Mouse (Mus musculus) neural tube, embryonic 10.5 days (tissue): Measurements from ENCODE around the gene Plekhg1.

Experiments used
- DNase-seq: peaks from one replicate; pipeline ENCODE4 v3.0.0-alpha.2; 2017; ENCODE audit warnings: low spot score; ENCODE audit errors: extremely low spot score

The Plekhg1 gene

DNA sequence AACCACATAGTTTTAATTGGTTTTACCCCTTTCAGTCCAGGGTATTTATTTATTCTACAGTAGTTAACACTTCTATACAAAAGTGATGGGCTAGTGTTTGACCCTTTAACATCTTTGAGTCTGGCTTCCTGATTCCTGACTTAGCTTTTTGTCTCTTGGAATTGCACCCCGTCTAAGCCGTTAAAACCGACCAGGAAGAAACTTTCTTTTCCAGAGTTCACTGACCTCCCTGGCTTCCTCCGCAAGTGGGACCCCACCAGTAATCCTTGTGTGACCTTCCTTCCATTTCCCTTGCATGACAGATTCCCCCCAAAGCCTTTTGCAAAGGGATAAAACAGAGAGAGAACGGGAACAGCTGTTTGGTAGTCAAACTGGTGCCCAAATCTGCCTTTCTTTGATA is 1.6 kb downstream of the Plekhg1 start:
- DNase-seq: no peak

DNA sequence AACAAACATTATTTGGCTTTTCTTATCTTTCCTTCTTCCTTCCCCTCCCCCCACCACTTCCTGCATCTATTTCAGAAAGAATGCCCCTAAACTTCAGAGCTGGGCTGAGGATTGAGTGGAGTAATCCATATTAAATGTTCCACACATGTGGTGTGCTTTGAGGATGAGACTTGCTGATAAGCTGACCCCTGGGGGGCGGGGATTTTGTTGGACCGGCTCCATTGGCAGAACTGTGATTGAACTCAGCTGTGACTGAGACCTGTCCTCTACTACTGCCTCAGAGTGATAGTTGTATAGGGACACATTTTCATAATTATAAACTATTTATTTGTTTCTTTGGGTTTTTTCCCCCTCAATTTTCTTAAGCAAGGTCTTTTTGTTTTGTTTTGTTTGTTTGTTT is 2.9 kb downstream of the Plekhg1 start:
- no peak for DNase-seq

DNA sequence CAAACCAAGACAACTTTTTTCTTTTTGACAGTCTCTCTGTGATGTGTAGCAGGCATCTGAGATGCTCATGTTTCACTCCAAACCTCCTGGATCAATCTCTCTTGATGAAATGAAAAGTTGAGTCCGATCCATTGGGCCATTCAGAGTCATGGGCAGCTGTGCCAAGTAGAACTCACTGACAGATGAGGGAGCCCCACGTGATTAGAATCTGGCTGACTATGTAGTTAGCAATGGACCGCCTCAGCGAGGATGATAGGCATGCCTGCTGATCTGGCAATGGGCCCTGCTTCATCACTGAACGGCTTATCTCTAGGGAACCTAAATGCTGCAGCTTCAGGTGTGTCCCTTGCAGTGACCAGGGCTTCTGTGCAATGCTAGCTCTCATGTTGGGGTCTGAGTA is 3.7 kb downstream of the Plekhg1 start:
- DNase-seq: no peak

DNA sequence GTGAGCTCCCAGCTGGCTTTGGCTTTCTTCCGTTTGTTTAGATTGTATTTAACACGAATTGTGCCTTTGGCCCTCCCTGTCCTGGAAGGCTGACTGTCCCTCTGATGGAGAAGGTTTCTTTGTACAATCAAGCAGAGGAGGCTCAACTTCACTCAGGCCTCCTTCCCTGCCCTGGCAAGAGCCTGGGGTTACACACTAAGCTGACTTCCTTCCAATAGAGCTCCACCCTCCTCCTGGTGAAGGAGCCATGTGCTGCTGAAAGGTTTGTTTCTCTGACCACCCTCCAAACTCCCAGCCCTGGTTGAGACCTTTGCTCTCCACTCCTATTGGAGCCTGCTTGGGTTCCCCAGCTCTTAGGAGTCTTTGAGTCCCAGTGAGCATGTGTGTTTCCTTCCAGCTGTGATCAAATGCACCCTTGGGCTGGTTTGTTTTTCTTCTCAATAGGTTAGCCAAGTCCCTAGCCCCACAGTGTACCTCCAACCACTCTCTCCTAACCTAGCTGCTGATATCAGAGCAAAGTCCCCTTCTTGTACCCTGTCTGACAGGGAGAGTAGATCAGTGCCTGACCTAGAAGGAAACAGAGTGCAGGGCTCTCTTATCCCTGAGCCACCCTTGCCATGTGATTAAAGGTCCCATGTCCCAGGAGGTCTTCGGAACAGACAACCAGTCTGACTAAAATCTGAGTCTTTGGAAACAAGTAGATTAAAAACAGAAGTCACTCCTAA is 6.8 kb downstream of the Plekhg1 start:
- DNase-seq: no peak

DNA sequence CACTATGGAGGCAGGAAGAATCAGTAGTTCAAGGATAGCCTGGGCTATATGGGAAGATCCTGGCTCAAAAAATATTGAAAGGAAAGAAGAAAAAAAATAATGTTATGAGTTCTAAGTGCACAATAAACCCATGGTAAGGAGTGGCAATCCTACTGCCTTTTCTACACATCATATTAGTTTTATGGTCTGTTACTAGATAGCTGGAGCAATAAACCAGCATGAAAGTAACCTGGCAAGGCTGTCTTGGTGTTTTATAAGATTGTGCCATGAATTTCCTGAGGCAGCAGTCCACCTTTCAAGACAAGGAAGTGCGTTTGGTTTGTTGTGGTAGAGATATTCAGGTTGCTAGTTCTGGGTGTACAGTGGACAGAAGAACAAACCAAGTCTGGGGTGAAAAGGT is 9.4 kb downstream of the Plekhg1 start:
- no peak for DNase-seq

DNA sequence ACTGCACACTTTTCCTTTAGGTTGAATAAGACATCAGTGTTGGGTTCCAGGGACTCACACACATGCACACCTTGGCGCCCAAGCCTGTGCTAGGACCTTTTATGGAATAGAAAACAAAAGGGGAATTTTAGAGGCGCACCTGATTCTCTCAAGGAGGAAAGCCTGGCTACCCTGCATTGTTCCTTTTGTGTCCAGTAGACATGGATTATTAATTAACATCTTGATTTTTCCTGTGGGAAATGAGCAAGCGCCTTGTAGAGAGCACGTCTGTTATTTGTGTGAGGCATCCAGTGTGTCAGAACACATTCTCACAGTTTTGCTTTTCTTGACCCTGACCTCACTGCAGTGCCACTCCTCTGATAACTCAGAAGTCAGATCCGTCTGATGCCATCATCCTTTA is 21.8 kb downstream of the Plekhg1 start:
- no peak for DNase-seq

DNA sequence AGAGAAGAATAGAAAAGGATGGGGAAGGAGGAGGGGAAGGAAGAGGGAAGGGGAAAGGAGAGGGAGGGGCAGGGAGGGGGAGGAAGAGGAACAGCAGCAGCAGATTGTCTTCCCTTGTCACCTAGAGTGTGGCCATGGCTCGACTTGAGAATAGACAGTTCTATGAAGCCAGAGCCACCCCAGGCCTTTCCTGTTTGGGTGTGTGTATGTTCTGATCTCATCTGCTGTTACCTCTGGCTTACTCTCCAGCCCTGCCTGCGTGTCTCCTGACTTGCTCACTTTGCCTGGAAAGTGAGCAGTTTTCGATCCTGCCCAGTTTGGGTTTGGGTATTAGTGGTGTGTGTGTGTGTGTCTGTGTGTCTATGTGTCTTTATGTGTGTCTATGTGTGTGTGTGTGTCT is 23.0 kb downstream of the Plekhg1 start:
- DNase-seq: no peak

DNA sequence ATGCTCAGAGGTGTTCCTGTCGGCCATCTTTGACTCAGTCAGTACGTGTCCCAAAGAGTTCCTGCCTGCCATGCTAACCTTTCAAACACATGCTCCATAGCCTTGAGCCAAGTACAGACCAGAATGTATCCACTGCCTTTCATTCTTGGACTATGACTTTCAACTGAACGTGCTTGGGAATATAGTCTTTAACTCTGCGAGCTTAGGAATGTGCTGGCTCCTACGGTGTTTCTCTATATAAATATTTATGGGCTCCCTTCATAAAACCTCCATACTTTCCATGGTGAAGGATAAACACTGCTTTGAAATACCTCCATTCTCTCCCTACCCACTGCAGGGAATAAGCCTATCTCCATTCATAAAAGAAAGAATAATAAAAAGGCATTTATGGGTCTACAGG is 29.0 kb downstream of the Plekhg1 start:
- DNase-seq: no peak

DNA sequence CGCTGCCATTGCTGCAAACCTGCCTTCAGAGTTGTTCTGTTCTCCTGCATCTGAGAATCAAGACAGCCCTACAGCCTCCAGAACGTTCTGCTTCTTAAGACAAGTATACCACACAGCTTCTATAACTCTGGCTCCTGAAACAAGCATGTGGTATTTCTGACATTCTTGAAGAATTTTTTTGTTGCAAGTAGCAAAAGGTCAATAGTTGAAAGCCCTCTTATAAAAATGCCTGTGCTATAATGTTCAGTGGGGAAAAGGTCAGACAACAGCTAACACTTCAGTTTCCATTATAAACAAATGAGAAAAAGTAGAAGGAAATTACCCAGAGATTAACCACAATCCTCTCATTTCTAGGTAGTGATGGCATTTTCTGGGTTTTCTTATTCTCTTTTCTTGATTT is 34.2 kb downstream of the Plekhg1 start:
- no peak for DNase-seq

DNA sequence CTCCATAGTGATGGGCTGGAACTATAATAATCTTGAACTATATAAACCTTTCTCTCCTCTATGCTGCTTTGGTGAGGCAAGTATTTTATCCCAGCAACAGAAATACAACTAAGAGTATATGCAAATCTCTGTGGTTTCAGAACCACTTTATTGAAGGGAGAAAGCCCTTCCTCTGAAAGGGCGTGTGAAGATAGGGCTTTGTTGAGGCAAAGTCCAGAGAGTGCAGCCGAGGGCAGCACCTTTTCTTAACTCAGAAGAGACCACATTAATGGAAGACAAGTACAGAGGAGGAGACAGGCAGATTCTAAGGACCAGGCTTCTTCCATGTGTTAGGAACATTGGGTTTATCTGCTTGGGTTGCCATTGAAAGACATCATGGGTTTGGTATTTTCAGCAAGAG is 36.6 kb downstream of the Plekhg1 start:
- no peak for DNase-seq

DNA sequence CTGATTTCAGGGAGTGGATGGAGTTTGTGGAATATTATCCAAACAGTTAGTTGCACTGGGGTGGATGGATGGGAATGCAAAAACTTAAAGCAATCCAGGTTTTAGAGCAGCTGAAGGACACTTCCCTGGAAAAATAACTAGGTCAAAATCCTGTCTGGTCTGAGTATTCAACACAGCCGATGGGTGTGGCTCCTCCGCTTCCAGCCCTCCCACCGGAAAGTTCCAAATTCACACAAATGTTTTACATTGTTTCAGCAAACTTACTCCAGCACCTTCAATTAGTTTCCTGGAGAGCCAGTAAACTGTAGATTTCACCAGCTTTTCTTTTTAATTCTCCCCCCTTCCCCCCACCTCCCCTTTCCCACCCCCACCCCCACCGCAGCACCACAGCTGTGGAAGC is 45.2 kb downstream of the Plekhg1 start:
- DNase-seq: no peak

DNA sequence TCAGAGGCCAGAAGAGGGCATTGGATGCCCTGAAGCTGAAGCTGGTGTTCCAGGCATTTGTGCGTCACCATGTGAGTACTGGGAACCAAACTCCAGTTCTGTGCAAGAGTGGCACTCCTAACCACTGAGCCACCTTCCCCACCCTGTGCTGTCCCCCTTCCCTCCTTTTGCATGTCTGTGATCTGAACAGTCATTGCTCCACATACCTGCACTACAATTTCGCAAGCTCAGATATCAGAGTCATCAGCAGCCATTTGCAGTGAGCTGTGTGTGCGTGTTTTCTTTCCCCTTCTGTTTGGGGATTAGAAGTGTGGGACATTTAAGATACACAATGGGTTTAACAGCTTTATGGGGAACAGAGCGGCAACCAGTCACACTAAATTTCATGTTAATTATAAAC is 46.4 kb downstream of the Plekhg1 start:
- no peak for DNase-seq

DNA sequence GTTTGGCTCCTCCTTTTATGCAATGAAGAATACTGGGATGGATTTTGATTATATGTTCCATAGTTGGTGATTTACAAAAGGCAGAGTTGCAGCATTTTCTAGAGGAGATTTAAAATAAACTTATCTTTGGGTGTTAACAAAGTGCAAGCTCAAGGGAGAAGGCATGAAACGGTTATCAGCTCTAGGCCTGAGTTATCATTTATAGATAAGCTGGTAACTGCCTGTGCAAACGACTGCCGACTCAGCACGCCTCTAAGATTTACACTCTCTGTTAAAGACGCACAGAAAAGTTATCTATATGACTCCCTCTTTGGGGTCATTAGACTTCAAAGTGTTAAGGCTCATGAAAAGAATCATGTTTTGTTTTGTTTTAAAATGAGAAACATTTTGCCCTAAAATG is 46.8 kb downstream of the Plekhg1 start:
- no peak for DNase-seq

DNA sequence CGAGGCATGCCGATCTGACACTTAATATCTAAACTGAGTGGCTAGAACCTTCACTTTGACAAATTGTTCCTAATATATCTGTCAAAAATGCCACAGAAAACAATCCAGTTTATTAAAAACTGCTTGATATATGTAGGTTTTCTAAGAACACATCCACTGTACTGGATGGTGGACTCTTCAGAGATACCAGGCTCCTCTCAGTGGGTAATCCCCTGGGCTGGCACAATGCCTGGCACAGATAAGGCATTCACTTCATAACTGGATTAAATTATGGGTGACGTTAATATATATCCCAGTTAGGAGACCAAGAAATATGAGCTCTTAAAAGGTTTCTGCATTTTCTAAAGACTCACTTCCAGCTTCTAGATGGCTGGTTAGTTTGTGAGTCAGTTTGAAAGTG is 53.7 kb downstream of the Plekhg1 start:
- no peak for DNase-seq

DNA sequence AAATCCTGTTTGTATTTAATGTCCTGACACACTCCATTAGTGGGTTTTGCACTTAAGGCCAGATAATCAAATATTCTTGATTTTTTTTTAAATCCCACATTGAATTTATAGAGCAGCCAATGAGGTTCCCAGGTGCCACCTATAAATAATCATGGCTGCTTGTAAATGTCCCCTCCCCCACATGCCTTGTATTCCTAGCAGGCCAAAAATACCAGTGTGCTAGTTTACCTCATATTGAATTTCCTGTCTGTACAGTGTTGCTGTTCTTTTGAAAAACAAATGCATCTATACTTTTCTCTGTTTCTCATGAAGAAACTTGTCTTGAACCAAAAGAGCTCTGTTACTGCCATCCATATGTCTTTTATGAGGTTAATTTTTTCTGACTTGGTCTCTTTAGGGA is 59.3 kb downstream of the Plekhg1 start:
- DNase-seq: no peak

DNA sequence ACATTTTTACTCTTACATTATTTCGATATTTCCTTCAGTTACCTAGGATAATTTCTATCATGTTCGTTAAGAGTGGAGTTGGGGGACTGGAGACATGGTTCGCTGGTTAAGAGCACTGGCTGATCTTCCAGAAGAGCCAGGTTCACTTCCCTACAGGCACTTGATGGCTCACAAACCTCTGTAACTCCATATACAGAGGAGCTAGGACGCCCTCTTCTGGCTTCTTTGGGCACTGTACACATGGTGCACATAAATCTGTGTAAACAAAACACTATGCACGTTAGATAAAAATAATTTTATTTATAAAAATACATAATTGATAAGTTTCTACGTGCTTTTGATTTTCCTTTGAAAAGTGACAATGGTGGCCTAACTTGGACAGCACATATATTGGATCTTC is 61.1 kb downstream of the Plekhg1 start:
- DNase-seq: no peak

DNA sequence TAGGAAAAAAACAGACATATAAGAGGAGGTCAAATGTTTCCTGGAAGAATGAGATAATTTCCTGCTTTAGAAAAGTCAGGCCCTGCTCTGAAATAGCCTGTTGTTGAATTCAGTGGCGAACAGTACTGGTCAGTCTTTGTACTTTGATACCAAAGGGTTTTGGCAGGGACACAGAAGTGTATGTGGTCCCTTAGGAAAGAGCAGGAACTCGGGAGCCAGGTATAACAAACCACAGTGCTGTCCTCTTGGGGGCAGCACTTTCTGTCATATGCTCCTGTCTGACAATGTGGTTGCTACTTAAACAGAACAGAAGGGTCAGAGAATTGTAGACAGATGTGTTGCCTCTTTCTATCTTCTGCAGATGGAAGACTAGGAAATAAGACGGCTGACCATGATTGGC is 65.2 kb downstream of the Plekhg1 start:
- DNase-seq: no peak

DNA sequence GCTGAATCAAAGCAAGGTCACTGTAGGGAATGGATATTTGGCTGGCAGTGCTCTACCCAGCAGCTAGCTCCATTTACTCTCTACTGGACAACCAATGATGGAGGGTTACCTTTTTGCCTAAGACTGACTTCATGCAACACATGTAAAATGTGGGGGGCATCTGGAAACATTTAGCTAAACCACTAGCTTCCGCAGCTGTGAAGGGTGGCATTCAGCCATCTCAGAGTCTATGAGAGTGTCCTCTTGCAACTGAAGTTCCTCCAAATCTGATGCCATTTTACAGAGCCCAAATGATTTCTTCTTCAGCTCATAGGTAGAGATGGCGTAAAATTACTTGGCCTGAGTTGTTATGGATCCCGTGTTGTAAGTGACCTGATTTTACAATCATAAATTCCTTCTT is 67.8 kb downstream of the Plekhg1 start:
- DNase-seq: no peak

DNA sequence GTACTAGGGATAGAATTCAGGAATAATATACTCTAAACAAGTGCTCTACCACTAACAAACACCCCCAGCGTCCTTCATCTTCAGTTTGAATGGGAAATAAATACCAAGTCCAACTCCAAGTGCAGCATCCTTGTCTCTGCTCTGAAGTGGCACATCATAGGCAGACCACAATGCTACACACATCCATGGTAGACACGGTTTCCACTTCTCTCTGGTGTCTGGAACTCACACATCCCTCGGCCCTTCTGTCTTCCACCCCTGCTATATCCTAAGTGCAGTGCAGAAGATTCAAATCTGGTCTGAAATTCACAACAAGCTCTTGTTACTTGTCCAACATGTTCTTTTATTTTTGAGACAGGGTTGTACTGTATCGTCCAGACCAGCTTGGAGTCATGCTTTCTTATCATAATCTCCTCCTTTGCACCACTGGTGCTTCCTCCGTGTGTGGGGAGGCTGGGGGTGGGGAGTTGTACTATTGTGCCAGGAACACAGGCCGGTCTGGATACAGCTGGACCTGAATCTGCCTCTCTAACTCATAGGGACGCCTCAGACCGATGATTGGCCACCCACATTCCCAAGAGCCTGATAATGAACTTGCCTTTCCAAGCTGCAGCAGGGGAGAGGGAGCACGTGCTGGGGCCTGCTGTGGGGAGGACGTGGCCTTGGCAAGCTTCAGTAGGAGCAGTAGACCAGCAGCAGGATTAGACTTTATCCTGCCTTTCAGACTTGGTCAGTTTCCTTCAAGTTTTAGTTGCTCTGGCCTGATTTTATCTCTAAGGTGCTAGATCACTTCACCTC is 70.5 kb downstream of the Plekhg1 start:
- no peak for DNase-seq

DNA sequence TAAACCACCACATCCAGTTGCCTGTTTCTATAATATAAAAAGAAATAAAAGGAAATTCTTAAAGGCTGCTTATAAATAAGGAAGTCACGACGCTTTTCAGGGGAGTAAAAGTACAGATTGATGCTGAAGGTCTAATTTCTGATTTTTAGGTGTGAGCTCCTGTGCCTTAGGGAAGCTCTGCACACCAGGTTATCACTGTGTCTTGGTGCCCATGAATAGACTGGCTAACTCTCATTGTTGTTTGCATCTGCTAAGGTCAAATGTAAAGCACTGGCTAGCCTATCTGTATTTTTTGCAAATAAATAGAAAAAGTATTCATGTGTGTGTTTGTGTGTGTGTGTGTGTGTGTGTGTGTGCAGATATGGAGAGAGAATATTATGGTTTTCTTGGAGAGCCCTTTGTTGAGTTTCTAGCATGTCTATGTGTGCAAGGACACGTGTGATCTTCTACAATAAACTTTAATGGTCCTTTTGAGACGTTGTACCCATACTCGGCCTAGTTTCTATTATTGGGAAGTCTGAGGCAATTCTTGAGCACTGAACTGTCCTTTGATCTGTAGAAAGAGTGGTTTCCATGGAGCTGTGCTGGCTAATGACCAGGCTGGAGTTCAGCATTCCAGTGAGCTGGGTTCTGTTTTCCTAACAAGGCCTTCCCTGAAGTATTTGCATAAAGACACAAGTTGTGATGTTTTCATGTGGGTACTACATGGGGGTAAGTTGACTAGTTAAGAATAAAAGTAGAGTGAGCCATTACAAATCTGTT is 79.0 kb downstream of the Plekhg1 start:
- DNase-seq: no peak

DNA sequence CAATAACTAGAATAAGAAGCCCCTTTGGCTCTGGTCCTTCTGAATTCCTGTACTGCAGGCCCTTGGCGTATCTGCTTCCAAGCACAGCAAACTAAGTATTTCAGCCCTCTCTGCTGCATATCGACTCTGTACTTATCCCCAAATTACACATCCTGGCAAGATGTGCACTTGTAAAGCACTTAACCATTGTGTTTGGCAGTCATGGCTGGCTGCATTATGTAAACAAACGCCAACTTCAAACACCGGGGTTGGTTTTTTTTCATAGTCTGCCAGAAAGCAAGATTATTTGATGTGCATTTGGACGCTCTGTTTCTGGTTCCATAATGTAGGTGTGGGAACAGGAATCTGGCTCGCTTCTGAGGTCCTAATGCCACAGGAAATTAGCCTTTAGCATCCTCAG is 83.7 kb downstream of the Plekhg1 start:
- no peak for DNase-seq

DNA sequence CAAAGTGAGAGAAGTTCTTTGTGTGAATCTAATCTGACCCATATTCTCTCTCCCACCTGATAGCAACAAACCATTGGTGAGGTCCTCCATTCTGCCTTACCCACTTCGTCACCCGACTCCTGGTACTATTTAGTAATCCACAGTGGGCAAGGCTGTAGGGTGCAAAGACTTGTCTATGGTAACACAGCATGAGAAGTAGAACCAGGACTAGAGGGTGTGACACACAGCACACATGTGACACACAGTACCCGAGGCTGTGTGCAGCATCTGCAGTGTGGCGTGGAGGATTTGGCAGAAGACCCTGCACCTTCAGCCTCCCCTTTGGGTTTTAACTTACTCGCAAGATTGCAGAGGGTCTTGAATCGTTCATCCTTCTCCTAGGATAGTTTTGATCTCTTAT is 85.9 kb downstream of the Plekhg1 start:
- DNase-seq: no peak
